Mouse (Mus musculus) large intestine, adult 2 months (tissue): ENCODE data around the gene Kat2a. TPM values are rescaled to one million over a fixed set of nuclear protein-coding genes. Genes with fewer than 3 reads are reported as not detected.

Experiments
- DNase-seq: peaks from one replicate; pipeline ENCODE4 v3.0.0-alpha.2; 2012; ENCODE audit warnings: low read depth, low spot score
- WGBS: fragments of 180-500 bp; shearing (Covaris S2); methylation state at CpG from one replicate; pipeline ENCODE4 v1.1.7; 2018; 5-methylcytosine and 5-hydroxymethylcytosine counted together
- polyA plus RNA-seq: library from polyadenylated mRNA; depleted of rRNA; stranded (reverse); fragments of >200 nt; gene quantifications from 2 replicates; pipeline ENCODE4 v1.2.3, GENCODE M21; 2012; rRNA removed

Kat2a gene
- 23.5 and 26.7 TPM in 2 replicates for polyA plus RNA-seq

- peak; percentile 61 for DNase-seq
- WGBS = 2% methylated on average over 47 of the region's 48 CpGs
Measured at GRCm38 (mm10) chr11:100711783-100712615, at the start of gene Kat2a. Gene Kat2a, minus strand, starts transcription at chr11:100712465.

DNA sequence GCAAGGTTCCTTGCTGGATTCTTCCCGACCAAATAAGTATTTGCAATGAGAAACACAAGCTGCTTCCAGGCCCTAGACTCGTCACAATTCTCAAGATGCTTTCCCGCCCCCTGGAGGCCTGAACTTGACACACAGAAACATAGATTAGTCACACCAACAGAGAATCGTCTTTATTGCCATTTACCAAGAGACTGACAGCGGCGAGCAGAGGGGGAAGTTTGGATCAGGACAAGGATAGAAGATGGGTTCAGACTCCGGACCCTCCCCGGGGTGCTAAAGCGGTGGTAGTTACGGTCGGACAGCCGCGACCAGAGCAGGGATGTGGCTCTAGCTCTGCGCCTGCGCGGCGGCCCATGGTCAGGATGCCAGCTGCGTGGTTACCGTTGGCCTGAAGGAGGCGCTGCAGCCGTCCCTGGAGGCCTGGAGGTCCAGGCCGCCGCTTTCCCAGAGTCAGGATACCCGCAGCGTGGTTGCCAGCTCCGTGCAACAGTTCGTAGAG, 49.3 kb upstream of the Kat2a start:
- DNase-seq = peak; percentile 38
- WGBS = 1% methylated on average over 27 of the region's 27 CpGs

- no peak for DNase-seq
- 2% methylated on average over 49 of the region's 51 CpGs for WGBS
Measured at GRCm38 (mm10) chr11:100759611-100760233, 47.5 kb upstream of the Kat2a start, which contains the start of gene Kcnh4. Gene Kcnh4, minus strand, starts transcription at chr11:100759942.

- 4% methylated on average over 35 of the region's 35 CpGs for WGBS
- no peak for DNase-seq
Measured at GRCm38 (mm10) chr11:100758707-100759610, 46.7 kb upstream of the Kat2a start.

DNA sequence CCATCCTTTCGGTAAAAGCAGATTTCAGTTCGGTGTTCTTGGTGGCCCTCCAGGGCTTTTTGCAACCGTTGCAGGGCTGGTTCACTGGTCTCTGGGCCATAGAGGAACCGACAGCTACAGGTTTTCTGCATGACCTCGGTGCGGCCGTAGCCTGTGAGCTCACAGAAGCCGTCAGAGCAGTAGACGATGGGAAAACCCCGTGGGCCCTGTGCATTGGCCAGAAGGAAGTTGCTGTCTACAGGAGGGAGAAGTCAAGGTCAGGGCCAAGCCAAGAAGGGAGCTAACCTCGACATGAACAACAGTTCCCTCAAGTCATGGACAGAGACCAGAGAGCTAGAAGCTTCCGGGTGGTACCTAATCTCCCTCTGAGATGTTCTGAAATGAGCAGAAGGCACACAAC, 45.3 kb upstream of the Kat2a start:
- WGBS = 79% methylated on average over 12 of the region's 12 CpGs
- DNase-seq = no peak

GRCm38 (mm10) chr11:100756476-100756875, 44.2 kb upstream of the Kat2a start:
- DNase-seq = no peak
- 67% methylated on average over 6 of the region's 6 CpGs for WGBS

GRCm38 (mm10) chr11:100754693-100755057, 42.4 kb upstream of the Kat2a start:
- WGBS = 91% methylated on average over 3 of the region's 3 CpGs
- no peak for DNase-seq

DNA sequence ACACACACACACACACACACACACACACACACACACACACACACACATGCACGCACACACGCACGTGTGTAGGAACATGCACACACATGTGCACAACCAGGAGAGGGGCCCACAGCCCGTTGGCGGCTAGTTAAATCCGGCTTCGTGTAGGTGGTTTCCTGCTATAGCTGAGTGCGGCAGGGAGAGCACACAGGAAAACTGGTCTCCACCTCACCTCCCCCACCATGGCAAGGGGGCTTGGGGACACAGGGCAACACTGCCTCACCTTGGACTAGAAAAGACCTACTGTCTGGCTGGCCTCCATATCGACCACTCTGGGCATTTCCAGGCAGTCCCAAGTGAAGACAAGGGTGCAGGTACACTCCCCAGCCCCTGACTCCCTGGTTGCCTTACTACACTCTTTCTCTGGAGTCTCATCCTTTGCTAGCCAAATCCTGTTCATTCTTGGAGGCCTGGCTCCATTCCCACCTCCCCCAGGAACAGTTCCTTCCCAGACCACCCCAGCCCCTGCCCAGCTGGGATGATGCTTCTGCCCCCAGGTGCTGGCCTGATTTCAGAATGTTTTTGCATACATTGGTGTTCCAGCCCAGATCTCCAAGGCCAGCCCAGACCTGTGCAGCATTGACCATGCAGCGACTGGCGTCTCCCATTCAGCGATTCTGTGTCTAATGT, 41.9 kb upstream of the Kat2a start:
- 81% methylated on average over 12 of the region's 12 CpGs for WGBS
- DNase-seq = no peak

GRCm38 (mm10) chr11:100752294-100752693, 40.0 kb upstream of the Kat2a start:
- DNase-seq = no peak
- 16% methylated on average over 10 of the region's 10 CpGs for WGBS

GRCm38 (mm10) chr11:100750127-100750526, 37.9 kb upstream of the Kat2a start:
- 88% methylated on average over 16 of the region's 16 CpGs for WGBS
- DNase-seq = no peak

- no peak for DNase-seq
- 39% methylated on average over 25 of the region's 25 CpGs for WGBS
Measured at GRCm38 (mm10) chr11:100749469-100749868, 37.2 kb upstream of the Kat2a start.

GRCm38 (mm10) chr11:100748620-100749019, 36.4 kb upstream of the Kat2a start:
- DNase-seq = no peak
- WGBS = 33% methylated on average over 4 of the region's 4 CpGs

DNA sequence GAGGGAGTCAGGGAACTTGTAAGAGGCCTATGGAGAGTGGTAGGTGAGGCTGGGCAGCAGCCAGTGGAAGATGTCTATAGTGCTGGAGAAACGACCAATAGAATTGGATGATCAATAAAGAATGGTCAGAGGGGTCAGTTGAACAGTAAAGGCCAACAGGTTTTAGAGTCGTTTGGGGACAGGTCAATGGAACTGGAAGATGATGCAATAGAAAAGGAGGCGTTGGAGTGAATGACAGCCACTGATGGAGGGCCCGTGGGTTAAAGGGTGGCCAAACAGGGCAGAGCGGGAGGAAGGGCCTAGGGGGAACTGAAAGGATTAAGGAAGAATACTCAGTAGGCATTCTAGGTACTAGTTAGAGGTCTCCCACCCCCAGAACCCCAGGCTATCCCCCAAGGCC, 34.8 kb upstream of the Kat2a start:
- WGBS = 57% methylated on average over 5 of the region's 5 CpGs
- DNase-seq = no peak

DNA sequence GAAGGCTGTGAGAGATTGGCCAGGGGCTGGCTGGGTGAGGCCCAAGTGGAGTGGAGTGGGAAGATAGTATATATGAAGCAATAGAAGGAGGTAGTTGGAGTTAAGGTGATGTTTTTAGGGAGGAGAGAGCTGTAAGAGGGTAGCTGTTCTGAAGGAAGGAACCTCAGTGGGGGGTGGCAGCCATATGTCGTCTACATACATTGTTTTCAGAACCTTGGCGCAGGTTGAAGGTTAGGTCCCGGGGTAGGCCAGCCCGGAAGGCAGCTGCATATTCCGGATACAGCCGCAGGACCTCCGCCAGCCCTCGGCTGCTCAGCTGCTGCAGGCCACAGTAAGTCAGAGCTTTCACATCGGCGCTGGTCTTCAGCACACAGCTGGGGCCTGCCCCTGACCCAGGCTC, 34.3 kb upstream of the Kat2a start:
- WGBS = 86% methylated on average over 10 of the region's 10 CpGs
- DNase-seq = no peak

- DNase-seq = no peak
- 14% methylated on average over 6 of the region's 6 CpGs for WGBS
Measured at GRCm38 (mm10) chr11:100745085-100745484, 32.8 kb upstream of the Kat2a start.

- 75% methylated on average over 6 of the region's 6 CpGs for WGBS
- DNase-seq = no peak
Measured at GRCm38 (mm10) chr11:100741348-100741747, 29.1 kb upstream of the Kat2a start.

DNA sequence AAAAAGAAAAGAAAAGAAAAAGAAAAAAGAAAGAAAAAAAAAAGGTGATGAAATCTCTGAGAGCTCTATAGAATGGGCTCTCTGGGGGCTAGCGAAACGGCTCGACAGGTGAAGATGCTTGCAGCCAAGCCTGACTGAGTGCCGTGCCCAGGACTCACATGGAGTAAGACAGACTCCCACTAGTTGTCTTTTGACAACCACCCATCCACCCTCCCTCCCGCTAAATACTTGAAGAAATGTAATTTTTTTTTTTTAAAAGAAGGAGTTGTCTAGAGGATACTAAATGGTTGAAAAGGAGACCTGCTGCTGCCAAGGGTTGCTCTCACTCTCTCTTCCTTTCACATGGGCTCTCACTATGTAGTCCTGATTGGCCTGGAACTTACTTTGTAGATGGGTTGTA, 26.5 kb upstream of the Kat2a start:
- no peak for DNase-seq
- 11% methylated on average over 5 of the region's 5 CpGs for WGBS

DNA sequence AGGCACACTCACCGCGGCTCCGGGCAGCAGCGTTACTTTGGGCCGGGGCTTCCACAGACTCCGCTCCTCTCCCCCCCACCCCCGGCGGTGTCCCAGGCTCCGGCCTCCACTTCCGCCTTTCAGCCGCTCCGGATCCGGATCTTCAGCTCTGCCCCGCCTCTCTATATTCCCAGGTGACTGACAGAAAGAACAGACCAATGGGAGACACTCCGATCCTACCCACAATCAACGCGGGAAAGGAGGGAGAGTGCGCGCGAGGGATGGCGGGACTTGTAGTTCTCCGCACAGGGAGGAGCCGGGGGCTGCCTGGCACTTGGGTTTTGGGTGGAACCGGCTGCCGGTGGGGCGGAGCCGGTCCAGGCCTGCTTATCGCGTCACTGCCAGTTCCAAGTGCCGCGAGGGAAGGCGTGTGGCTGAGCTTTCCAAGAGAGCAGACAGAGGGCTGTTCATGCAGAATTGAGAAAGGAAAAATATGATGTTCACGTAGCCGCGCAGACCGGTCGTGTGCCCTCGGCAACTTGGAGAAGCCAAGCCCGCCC, 25.9 kb upstream of the Kat2a start, which contains the start of gene Rab5c:
TSS of gene Rab5c (minus strand) at position 150 of the 539 bp plus-strand sequence.
- WGBS = under 1% methylated on average over 38 of the region's 39 CpGs

GRCm38 (mm10) chr11:100737105-100737733, 25.0 kb upstream of the Kat2a start:
- no peak for DNase-seq
- 0% methylated on average over 13 of the region's 13 CpGs for WGBS

More for the DNA sequence above, 25.9 kb upstream of the Kat2a start, which contains the start of gene Rab5c:
- peak; percentile 99 for DNase-seq
